Mouse (Mus musculus): Measurements from ENCODE around the gene Bcl2a1d. TPM values are rescaled to one million over a fixed set of nuclear protein-coding genes. Genes with fewer than 3 reads are reported as not detected.
"Not testable (repeated sequence)": the region's sequence is repeated elsewhere in the genome, so short reads cannot be mapped to it uniquely, and the experiment has no call there.

Bcl2a1d gene
- polyA plus RNA-seq, 1 experiment: 0.14 TPM

DNA sequence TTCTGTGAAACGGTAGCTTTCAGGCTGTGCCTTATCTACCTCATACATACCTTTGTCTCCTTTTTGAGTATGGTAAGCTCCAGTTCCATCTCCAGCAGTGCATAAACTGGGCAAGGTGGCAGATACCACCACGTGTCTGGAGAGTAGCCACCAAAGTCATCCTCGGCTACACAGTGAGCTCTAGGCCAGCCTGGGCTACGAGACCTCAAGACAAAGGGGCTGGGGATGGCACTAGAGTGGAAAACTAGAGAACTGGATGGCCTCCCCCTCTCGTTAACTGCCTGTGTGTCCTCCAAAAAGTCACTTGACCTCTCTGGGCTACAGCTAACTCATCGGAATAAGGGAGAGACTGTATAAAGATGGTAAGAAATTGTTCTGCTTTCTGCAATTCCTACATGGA lies 22.4 kb downstream of the Bcl2a1d start:
- DNase-seq (ENCODE audit: low read depth): no peak
- TF ChIP-seq POLR2A (IDR thresholded peaks at IDR 0.05; ENCODE audit: borderline replicate concordance, extremely low read depth, insufficient read depth, insufficient read length, poor library complexity, severe bottlenecking) (no peak), CTCF (IDR thresholded peaks at IDR 0.05; ENCODE audit: borderline replicate concordance, extremely low read depth, insufficient read depth, insufficient read length) (no peak)

DNA sequence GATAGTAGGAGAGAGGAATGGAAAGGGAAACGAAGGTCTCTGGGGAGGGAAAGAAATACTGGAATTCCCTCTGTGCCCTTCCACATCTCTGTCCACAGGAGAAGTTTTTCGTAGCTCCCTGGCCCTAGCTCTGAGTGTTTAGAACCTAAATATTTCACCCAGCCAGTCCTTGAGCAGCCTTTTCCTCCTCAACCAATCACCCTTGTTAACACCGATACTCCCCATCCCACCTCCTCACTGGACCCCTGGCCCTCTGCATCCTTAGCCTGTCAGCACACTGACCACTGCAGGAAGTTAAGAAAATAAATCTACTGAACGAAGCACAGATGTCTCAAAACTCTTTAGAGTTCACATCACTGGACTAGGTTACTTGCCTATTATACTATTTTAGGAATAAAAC lies 25.0 kb downstream of the Bcl2a1d start:
- TF ChIP-seq POLR2A (IDR thresholded peaks at IDR 0.05; ENCODE audit: borderline replicate concordance, extremely low read depth, insufficient read depth, insufficient read length, poor library complexity, severe bottlenecking): no peak
- TF ChIP-seq CTCF (IDR thresholded peaks at IDR 0.05; ENCODE audit: borderline replicate concordance, extremely low read depth, insufficient read depth, insufficient read length): no peak
- DNase-seq (ENCODE audit: low read depth): no peak

DNA sequence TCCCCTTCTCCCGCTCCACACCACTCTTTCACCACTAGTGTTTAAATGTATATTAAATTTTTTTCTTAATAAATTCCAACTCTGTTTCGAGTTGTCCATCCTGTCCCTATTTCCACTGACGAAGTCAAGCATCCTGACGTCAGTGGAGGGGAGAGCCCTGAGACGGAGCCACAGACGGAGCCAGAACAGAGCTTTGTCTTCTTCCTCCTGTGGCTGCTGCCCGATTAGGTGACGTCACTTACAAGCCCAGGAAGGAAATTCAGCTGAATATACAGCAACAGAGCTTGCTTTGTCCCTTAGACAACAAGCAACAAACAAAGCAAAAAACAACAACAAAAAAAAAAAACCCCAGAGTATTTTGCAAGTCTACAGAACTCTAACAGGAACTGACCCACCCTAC lies 26.6 kb downstream of the Bcl2a1d start:
- not testable (repeated sequence) for DNase-seq (ENCODE audit: low read depth)

DNA sequence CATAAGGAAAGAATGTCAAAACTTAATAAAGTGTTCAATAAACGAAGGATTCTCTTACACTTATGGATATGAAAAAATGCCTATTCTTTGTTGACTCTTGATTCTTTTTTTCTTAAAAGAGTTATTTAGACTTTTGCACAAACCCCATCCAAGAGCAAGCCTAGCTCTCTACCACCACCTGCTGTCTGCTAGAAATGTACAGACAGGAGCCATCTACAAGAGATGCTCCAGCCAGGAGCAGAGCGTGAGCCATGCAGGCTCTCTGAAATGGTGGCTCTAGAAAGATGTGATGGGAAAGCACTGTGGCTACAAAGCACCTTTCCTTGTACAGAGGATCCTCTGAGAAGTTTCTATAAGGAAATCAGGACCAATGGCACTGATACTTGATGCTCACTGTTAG lies 33.0 kb downstream of the Bcl2a1d start:
- not testable (repeated sequence) for DNase-seq (ENCODE audit: low read depth)

DNA sequence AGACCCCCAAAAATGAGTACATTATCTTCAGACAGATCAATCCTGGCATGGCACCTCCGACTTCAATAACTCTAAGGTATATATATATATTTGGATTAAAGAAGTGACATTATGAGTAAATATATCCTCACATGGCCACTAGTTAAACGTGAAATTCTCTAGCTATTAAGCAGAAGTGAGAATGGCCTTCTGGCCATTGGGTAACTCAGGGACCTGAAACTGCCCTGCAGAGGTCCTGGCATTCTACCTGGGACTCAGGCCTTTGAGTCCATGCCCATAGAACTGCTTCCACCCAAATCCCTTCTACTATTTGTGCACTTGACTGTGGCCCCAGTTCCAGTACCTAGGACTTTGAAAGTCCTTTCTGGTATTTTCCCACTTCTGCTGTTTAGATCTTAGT lies 40.4 kb downstream of the Bcl2a1d start:
- not testable (repeated sequence) for DNase-seq (ENCODE audit: low read depth)

DNA sequence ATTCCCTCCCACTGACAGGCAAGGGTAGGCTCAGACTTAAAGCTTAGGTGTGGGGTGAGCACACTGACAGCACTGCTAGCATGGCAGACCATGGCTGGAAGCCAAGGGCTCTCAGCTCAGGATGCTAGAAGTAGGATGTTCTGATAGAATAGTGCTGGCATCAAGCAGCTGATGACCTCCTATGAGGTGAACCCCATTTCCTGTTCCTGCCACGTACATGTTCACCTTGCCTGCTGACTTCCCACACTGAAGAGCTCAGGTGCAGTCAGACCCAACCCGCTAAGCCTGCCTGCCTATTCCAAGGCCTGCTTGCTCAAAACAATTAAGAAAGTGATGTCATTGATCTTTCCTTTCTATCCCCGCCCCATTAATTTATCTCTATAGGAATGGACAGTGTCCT lies 42.3 kb downstream of the Bcl2a1d start:
- DNase-seq (ENCODE audit: low read depth): not testable (repeated sequence)

DNA sequence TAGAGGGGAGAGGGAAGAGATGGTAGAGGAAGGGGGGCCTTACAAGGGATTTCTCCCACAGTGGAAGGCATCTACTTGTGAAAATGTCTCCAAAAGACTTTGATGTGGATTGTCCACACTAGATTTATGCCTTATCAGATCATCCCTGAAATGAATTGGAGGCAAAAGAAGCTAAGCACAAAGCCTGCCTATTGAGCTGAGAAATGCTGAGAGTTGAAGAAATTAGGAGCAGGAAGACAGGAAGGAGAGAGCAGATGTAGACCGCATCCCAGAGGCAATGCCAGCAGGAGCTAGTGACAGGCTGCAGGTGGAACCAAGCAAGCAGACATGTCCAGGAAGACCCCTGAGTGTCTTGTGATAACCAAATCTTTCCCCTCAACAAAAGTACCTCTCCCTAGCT lies 45.0 kb downstream of the Bcl2a1d start:
- DNase-seq (ENCODE audit: low read depth): not testable (repeated sequence)

Other genes starting within 250 kb of the Bcl2a1d start
- gene Syncrip, start 249.3 kb downstream of the Bcl2a1d start, polyA plus RNA-seq (2012; rRNA removed): 34.3 and 75.7 TPM in 2 replicates
- 11.0 and 13.9 TPM in 2 replicates for gene Zfp949, start 183.9 kb downstream of the Bcl2a1d start, polyA plus RNA-seq (2012; rRNA removed)
- 0.05 and 0.51 TPM in 2 replicates for gene Trim43a, start 151.0 kb downstream of the Bcl2a1d start, polyA plus RNA-seq (2012; rRNA removed)
- gene Mthfsl, start 11.6 kb downstream of the Bcl2a1d start, polyA plus RNA-seq (2012; rRNA removed): 25.1 and 26.0 TPM in 2 replicates
- gene Trim43c, start 107.2 kb upstream of the Bcl2a1d start, polyA plus RNA-seq (2012; rRNA removed): not detected in 2 replicates
- not detected in 2 replicates for gene Bcl2a1a, start 225.0 kb upstream of the Bcl2a1d start, polyA plus RNA-seq (2012; rRNA removed)

All from brain, embryonic 14.5 days (tissue).